Mouse (Mus musculus): ENCODE results near the gene Ptpn5.

DNA sequence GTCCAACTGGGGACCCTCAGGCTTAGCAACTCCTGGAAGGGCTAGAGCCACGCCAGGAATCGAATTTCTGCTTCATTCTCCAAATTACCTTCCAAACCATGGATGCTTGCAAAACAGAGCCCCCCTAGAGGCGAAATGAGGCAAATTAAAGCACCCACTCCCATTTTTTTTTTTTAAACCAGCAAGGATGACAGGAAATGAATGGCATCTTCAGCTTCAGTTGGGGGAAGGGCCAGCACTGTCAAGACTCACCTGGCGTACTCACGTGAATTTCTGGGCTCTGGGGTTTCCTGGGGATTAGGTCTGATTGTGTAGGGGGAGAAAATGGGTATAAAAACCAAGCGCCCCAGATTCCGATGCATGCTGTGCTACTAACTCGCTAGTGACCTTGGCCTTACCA, 2.2 kb downstream of the Ptpn5 start:
- no peak for TF ChIP-seq GATA1 (IDR thresholded peaks at IDR 0.05; ENCODE audit: low read length)
- no peak for TF ChIP-seq TAL1 (IDR thresholded peaks at IDR 0.05; ENCODE audit: low read length)

Measured in erythroblast, embryonic 14.5 days (primary cell).